Mouse (Mus musculus) thymus, postnatal 4 days (tissue): ENCODE data around the gene Srl.

Experiments used
- DNase-seq: peaks from one replicate; pipeline ENCODE4 v3.0.0; 2021

Srl gene

DNA sequence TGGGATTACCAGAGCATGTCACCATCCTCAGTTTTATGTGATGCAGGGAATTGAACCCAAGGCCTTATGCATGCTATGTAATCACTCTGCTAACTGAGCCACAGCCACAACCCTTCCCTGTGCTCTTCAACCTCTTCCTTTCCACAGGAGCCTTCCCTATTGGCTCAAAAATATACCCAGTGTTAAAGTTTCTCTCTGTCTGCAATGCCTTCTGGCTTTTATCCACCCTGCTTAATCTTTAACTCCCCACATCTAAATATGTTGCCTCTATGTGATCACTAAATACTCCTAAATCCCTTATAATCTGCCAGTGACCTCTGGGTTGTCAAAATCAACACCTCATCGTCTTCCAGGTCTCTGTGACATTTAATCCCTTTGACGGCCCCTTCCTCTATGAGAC, 23.7 kb downstream of the Srl start:
- DNase-seq: no peak

DNA sequence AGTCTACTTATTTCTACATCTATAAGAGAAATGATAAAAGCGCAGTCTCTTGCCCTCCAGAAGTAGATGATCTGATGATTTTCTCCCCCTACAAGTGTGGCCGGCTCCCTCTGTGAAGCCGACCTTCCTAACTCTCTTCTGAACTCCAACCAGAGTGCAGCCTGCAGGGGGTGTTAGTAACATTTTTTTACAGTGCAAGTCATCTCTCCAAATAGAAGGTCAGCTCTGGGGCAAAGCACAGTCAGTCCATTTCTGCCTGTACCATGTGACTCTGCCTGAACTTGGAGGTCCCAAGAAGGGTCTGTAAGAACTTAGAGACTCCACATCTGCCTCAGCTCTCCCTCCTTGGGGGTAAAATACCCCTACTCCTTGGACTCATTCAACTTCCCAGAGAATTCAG, 27.2 kb downstream of the Srl start:
- DNase-seq: no peak

DNA sequence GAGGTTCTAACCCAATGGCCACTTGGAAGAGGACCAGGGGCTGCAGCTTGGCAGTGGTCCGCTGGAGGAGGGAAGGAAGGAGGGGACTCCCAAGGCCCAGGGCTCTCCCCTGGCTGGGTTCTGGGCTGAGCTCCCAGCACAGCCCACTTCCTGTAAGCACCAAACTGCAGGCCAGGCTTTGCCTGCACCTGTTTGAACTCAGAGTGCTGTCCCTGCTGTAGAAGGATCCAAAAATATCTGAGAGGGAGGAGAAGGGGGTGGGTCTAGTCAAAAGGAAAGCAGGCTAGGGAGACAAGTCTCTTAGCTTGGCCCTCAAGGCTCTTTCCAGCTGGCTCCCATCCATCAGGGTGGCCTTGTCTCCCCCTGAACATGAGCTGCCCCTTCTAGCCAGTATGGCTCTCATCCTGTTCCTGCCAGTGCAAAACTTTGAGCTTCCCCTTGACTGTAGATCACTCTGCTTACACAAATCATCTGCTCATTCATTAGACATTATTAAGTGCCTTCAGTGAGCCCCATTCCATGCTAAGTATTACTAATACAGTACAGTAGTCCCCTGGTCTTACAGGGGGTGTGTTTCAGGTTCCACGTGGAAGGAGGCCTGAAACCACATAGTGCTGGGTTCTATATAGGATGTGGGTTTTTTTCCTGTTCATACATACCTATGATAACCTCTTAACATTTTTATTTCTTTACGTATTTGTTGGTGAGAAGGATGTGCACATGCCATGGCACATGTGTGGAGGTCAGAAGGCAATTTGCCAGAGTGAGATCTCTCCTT, 28.8 kb downstream of the Srl start:
- DNase-seq: peak; percentile 42

DNA sequence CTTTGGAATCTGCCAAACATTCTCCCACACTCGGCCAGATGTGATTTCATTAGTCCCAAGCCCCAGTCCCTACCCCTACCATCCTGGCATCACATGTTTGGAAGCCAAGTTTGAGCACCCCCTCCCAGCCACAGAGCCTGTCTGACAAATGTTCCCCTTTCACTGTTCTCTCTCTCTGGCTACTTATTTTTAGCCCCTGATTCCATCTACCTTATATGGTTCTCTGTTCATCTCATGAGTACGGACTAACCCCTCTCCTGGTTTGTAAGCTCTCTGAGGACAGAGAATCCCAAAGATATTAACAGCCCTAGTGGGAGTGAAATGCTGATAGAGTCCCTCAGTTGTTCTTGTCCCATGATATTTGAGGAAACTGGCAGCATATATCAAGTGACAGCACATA, 30.2 kb downstream of the Srl start:
- no peak for DNase-seq

DNA sequence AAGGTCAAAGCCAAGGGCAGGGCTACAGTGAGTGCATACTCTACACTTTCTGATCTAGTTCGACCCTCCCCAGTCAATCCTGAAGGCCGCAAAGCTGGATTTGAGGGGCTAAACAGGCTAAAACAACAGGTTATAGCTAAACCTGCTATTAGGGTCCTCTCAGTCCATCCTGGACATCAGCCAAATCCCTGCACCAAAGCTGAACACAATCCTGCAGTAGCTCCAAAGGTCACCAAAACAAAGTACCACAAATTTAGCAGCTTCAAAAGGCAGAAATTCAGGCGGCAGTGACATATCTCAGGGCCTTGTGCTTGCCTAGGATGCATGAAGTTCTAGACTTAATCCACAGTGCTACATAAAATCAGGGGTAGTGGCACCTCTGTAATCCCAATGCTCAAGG, 35.4 kb downstream of the Srl start:
- DNase-seq: no peak

DNA sequence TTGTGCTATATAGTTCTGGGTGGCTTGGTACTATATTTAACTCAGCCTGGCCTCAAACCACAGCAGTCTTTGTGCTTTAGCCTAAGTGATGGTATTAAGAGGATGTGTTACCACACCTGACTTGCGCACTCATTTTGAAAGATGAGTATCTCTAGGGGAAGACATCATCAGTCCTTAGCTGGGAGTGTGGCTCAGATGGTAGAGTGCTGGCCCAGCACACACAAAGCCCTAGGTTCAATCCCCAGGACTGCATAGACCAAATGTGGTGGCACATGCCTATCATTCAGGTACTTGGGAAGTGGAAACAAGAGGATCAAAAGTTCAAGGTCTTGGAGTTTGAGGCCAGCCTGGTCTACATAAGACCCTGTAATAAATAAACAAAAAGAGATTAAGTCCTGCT, 38.1 kb downstream of the Srl start:
- DNase-seq: no peak

DNA sequence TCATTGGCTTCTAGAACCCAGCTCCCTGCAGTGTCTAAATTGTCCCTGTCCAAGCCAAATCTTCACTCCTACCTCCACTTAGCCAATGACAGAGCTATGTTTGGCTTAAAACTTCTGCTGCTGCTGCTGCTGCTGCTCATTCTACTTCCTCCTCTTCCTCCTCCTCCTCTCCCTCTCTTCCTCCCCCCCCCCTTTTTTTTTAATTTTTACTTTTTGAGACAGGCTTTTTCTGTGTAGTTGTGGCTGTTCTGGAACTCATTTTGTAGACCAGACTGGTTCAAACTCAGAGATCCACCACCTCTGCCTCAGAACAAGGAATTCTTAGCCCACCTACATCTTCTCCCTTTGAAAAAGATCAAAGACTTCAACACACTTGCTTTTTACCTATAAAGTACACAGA, 39.0 kb downstream of the Srl start:
- DNase-seq: no peak

DNA sequence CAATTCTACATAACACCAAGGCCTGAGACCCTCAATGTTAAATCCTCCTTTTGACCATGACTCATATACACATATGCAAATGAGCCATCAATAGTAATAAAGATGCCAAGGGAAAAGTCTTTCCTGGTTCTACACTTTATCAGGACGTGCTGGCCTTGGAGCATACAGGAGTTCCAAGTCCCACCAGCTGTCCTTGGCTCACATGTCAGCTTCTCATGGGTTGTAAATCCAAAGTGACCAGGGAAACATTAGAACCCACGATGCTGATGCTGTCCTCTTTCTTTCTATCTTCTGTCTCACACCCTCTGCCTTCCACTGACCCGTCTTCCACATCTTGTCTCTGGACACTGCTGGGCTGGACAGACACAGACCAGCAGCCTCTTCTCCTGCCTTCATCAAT, 39.9 kb downstream of the Srl start:
- DNase-seq: no peak

DNA sequence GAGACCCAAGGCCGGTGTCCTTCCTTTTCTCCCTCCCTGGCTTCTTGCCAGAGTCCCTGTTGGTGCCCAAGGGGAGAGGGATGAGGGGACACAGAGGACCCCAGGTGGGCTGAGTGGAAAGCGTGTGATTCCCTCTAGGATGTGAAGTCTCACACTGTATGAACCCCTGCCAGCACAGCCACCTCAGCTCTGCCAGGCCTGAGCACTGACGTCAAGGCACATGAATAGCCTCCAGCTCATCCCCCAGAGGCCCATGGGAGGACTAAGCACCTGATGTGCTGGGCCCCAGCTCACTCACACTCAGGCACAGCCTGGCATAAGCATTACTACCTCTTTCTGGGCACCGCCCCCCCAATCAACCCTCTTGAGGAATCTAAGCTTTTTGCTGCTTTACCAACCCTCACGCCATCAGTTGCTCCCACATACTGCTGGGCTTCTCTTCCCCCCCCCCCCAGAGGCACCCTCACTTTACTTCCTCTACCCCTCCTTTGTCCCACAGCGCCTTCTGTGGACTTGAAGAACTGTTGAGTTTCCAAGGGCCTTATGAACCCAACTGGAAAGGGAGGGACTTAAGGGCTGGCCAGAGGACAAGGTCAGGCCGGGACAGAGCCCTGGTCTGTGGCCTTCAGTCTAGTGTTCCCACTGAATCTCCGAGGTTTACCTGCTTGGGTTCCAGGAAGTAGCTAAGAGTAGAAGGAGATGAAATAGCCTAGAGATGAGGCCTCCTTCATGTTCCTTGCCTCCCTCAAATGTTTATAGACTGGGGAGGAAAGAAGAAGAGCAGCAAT, 40.8 kb downstream of the Srl start:
- DNase-seq: no peak

DNA sequence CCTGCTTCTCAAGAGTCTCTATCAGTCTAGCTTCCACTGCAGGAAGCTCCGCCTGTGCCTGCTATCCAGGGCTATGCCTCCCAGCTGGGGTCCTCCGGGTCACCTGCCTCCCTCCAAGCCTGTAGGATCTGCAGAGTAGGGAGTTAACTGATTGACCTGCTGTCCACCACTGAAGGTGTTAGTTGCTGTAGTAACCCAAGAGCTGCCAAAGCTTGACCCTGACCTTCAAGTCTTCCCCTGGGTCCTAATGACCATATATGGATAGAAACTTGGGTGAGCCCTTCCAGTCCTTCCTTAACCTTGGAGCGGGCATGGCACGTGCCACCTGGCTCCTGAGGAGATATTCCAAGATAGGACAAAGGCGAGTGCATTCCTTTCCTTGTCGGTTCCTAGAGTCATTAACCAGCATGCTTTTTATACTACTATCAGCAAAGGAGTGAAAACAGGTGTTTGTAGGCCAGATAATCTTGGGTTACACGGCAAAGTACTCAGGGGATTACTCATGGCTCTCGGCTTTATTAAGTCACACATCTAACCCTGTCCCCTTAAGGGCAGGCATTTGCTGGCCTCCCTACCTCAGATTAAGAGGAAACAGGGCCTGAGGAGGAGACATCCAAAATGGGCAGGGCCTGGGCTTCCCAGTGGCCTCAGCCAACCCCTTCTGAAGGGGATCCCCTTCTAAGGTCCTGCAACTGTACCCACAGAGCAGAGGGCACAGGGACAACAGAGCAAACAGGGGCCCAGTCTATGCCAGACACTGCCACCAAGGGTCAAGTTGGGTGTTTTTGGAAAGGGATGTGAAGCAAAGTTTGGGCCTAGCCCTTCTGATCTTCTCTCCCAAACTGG, 43.6 kb downstream of the Srl start:
- no peak for DNase-seq

DNA sequence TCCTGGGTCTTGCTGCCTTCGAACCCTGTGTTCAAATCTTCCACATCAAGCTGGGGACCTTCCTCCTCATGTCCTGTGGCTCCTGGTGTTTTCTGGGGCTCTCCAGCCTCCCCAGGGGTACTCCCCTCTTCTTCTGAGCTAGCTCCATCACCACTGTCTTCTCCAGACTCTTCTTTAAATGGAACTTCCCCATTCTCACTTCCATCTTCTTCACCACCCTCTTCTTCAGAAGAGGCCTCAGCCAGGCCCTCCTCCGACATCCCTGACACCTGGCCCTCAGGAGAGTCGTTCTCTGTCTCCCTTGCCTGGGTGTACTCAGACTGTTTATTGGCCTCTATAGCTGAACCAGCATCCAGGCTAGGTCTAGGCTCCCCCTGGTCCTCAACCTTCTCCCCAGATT, 45.1 kb downstream of the Srl start:
- no peak for DNase-seq

DNA sequence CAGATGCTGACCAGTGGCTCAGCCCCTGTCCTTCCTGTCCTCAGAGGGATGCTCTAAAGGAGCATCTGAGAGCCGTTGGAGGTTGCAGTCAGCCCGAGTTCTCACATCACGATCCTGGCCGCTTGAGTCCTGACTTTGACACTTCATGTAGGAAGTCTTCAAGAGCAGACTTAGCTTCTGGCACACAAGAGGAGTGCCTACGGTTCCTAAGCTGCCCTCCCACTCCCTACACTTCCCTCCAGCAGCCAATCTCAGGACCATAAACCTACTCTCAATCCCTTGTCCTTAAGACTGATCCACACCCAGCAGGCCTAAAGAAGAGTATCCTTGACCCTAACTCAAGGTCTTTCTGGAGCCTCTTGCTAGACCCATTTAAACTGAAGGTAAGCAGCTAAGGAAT, 45.8 kb downstream of the Srl start:
- DNase-seq: peak; percentile 43

DNA sequence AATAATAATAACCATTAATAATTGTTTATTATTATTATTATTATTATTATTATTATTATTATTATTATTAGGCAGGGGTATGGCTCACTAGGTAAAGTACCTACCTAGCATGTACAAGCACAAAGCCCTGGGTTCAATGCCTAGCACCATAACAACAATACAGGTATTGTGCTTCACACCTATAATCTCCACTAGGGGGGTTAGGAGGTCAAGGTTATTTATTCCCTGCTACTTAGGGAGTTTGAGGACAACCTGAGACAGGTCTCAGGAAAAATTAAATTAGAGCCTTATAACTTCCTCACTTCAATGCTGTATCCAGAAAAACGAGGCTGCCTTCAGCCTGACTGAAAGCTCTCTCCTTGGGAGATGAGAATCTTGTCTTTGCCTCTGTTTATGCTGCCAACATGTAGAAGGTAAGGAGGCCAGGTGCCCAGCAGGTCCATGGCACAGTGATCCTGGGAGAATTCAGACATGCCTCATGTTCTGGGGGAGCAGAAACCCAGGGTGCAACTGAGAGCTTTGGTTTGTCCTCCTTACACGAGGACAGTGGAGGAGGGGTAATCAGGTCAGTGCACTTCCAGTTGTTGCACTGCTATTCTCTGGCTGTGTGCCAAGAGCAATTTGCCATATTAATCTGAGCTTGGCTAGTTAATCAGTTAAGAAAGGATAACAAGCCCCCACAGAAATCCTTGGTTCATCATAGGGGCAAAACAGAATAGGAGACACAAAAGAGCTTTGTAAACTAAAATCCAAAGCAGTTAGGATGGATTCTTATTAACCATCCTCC, 48.6 kb downstream of the Srl start:
- no peak for DNase-seq

DNA sequence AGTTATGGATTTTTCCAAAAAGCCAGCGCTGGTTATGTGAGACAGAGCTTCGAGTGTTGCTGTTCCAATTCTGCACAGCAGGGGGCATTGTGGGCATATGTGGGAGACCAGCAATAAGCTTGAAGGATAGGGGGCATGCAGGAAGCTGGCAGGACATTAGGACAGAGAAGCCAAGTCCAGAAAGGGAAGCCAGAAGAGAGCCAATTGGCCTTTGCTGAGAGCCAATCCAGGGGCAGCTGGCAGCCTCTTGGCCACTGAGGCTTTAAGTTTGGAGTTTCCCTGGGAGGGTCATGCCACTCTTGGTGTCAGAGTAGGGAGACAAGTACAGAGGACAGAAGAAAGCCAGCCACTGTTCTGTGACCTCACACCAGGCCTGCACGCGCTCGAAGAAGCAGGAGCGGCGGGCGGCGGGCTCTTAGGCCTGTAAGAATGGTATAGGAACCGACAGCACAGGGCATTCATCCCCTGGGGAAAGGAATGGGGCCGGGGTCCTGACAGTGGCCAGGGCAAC, 52.4 kb downstream of the Srl start:
- peak; percentile 92 for DNase-seq

DNA sequence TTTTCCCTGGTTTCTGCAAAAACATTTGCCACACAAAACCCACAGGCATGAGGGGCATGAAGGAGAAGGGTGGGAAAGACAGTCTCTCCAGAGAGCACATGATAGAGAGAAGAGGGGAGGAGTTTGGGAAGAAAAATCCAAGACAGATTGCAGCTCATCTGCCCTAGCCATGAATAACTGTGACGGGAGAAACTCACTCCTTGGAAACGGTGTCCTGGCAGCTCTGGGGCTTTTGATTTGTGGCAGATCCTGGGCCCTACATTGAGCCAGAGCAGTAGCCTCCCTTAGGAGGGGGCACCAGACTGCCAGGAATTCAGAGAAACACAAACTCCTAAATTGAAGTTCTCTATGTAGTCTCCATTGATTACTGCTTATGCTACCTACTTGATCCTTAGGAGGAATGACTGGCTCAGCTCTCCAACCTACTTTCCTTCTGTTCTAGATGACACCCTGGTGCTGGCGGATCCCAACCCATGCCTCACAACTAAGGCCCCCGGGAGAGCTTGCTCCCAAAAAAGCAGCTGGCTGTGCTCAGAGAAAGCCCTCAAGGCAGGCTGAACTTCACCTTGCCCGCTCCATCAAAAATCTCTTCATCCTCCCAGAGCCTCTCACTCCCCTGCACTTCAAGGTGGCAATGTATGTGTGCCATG, 60.9 kb downstream of the Srl start:
- DNase-seq: no peak

DNA sequence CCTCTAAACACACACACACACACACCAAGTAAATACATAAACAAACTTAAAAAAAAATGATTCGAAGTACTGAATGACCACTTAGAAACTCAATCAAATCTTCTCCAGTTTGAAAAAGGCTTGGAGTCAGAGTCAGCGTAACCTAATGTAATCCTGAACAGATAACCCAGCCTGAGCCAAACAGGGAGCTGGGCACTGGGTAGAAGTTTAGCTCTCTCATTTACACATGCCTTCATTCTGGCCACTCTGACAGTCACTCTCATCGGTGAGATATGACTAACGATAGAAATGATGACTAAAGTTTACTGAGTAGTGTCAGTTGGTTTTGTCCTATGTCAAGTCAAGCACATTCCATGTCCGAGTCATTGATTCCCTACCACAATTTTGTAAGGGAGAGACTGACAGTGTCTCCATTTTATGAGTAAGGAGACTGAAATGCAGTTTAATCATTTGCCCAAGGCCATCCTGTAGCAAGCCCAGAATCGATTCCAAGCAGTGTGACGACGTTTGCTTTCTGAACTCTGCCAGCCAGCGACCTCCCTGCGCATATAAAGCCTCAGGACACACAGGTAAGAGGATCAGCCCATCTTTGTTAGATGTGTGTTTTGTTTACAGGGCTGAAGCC, 63.9 kb downstream of the Srl start:
- DNase-seq: no peak

DNA sequence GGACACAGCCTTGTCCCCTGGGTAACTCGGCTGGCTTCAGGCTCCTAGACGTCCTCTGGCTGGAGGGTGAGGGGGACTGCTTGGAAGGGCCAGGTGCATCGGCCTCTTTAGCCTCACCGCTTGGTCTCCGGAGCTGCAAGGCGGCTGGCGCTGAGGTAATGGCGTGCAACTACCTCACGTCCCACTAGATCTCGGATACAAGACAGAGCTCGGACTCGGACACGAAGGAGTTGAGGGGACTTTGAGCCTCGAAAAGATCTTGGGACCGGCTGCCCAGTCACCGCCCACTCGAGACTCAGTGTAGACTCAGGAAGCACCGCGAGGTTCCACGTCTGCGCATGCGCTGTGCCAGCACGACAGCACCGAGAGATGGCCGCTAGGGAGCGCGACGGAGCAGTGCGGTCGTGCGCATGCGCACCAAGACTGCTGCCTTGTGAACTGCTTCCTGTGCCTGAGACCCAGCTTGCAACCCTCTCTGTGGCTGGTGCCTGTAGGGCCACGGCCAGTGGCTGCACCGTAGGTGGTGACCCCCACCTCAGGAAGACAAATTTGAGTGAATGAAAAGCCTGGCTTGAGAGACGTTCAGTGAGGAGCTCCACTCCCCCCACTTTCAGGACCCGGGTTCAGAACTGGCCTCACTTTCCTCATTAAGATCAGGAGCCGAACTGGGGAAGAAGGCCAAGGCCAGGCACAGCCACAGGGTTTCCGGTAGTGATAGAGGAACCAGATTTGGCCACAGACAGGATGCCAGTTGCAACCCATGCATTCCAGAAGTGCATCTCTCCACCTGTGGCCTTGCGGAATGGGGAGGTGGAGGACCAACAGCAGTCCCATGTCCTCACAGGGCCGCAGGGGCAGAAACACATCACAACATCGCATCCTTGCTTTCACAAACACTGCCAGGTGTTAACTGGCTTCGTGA, 66.5 kb downstream of the Srl start:
- peak; percentile 97 for DNase-seq

DNA sequence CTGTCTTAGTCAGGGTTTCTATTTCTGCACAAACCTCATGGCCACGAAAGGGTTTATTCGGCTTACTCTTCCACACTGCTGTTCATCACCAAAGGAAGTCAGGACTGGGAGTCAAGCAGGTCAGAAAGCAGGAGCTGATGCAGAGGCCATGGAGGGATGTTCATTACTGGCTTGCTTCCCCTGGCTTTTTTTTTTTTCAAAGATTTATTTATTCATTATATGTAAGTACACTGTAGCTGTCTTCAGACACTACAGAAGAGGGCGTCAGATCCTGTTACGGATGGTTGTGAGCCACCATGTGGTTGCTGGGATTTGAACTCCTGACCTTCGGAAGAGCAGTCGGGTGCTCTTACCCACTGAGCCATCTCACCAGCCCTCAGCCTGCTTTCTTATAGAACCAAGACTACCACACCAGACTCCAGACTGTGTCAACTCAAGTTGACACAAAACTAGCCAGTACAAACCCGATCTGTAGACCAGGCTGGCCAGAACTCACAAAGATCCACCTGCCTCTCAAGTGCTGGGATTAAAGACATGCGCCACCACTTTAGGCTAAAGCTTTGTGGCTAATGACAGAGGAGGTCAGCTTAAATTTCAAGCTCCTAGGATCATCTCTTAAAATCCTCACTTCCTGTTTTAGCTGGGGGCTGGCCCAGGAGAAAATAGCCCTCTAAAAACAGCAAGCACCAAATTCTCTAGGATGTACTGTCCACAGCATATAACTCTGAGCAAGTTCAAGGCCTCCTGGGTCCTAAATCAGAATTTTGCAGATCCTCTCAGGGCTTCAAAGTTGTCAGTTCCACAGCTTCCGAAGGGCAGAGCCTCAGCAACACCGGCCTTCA, 67.4 kb downstream of the Srl start:
- DNase-seq: peak; percentile 11

DNA sequence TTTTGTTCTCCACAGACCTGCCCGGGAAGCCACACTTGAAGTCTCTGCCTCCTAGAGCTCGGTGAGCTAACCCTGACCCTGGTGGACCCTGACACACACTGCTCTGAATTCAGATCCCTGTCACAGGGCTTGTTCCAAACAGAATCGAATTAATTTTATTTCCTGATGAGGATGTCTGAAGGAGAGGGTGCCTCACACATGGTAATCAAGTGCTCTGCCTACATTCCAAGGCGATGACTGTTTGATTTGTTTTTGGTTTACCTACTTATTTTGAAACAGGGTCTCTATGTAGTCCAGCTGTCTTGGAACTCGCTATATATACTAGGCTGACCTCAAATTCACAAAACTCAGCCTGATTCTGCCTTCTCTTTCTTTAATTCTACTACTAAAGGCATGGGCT, 68.4 kb downstream of the Srl start:
- DNase-seq: no peak
